Mouse (Mus musculus): ENCODE data around the gene Gng7.

- TF ChIP-seq CTCF (IDR thresholded peaks at IDR 0.05; ENCODE audit: extremely low read depth, insufficient read depth, low read length) (no peak), POLR2A (IDR thresholded peaks at IDR 0.05; ENCODE audit: extremely low read depth, insufficient read depth, low read length) (no peak)
Observed at GRCm38 (mm10) chr10:80904709-80905108, 110.0 kb downstream of the Gng7 start.

Data from cortical plate, adult 2 months (tissue).